Comparison of ENCODE assay signal across 24 mouse cellular contexts in genomic region chr4:133473833-133474232, GRCm38 (mm10). TPM values are rescaled to one million over a fixed set of nuclear protein-coding genes. Genes with fewer than 3 reads are reported as not detected.
A peak's percentile ranks its signal among the peaks of the same experiment; 100 is the strongest.
DNase-seq lines count a peak whose midpoint lies in the region; ATAC-seq and TF ChIP-seq lines count a peak whose summit lies in the region.
"Had no signal": no experiment of that assay in that cellular context is flagged by ENCODE, and none has a peak within 500 bp of the region (broad histone marks: within the 10 kb centered on the region; RNA-seq: fewer than 3 reads in every experiment).

No protein-coding gene starts in this region.

- no peak; the same call in 1 of the 2 replicates for ATAC-seq in intestine, postnatal 0 days
- ATAC-seq in intestine, embryonic 16.5 days = no peak
- no peak for ATAC-seq in lung, embryonic 14.5 days (ENCODE audit: insufficient read depth)
- ATAC-seq in forebrain, embryonic 15.5 days (replicated peaks) = no peak
- ATAC-seq: forebrain, embryonic 16.5 days had no signal

- H3K4me1 ChIP-seq in intestine, postnatal 0 days (replicated peaks; ENCODE audit: control insufficient read depth, insufficient read depth, low read length) = no peaks in the 10 kb centered on the region
- peaks cover 5% of the 10 kb centered on the region for H3K4me1 ChIP-seq in intestine, embryonic 16.5 days (ENCODE audit: control insufficient read depth, insufficient read depth, low read length)
- no peaks in the 10 kb centered on the region for H3K4me1 ChIP-seq in lung, embryonic 14.5 days (ENCODE audit: insufficient read depth)
- peaks cover 3% of the 10 kb centered on the region for H3K4me1 ChIP-seq in ES-Bruce4 (ENCODE audit: control insufficient read depth, insufficient read depth, low read length)
- H3K4me1 ChIP-seq in embryonic fibroblast, embryonic 13.5 days (ENCODE audit: control insufficient read depth, insufficient read depth, low read length) = no peaks in the 10 kb centered on the region
- H3K4me1 ChIP-seq in forebrain, embryonic 15.5 days = no peaks in the 10 kb centered on the region

- H3K36me3 ChIP-seq in intestine, postnatal 0 days (ENCODE audit: control insufficient read depth, insufficient read depth) = no peaks in the 10 kb centered on the region
- H3K36me3 ChIP-seq in intestine, embryonic 16.5 days (ENCODE audit: control insufficient read depth, insufficient read depth, low read length) = no peaks in the 10 kb centered on the region
- H3K36me3 ChIP-seq in lung, embryonic 14.5 days (ENCODE audit: insufficient read depth) = no peaks in the 10 kb centered on the region
- H3K36me3 ChIP-seq in ES-Bruce4 (ENCODE audit: control insufficient read depth, insufficient read depth, low read length, poor library complexity, severe bottlenecking) = no peaks in the 10 kb centered on the region
- H3K36me3 ChIP-seq in forebrain, embryonic 15.5 days = no peaks in the 10 kb centered on the region
- H3K36me3 ChIP-seq: embryonic facial prominence, embryonic 15.5 days; heart, embryonic 15.5 days; hindbrain, embryonic 13.5 days; limb, embryonic 13.5 days; lung, embryonic 15.5 days; midbrain, embryonic 10.5 days had no signal

- peaks cover 6% of the 10 kb centered on the region for H3K27me3 ChIP-seq in intestine, postnatal 0 days (replicated peaks; ENCODE audit: control insufficient read depth, insufficient read depth, low read length)
- H3K27me3 ChIP-seq in intestine, embryonic 16.5 days (replicated peaks; ENCODE audit: control insufficient read depth, insufficient read depth, low read length) = peaks cover 15% of the 10 kb centered on the region; the same call in 1 of the 2 replicates
- peaks cover 6% of the 10 kb centered on the region; the same call in 1 of the 2 replicates for H3K27me3 ChIP-seq in lung, embryonic 14.5 days (ENCODE audit: insufficient read depth, low read length)
- no peaks in the 10 kb centered on the region for H3K27me3 ChIP-seq in ES-Bruce4 (ENCODE audit: control insufficient read depth, insufficient read depth, low read length, poor library complexity, severe bottlenecking)
- H3K27me3 ChIP-seq in forebrain, embryonic 15.5 days = peaks cover 14% of the 10 kb centered on the region; the same call in 1 of the 2 replicates

- H3K4me2 ChIP-seq in intestine, postnatal 0 days (replicated peaks; ENCODE audit: low read depth) = no peak overlapping the region
- no peak overlapping the region for H3K4me2 ChIP-seq in intestine, embryonic 16.5 days (ENCODE audit: low read depth, low read length)
- no peak overlapping the region for H3K4me2 ChIP-seq in lung, embryonic 14.5 days
- H3K4me2 ChIP-seq in forebrain, embryonic 15.5 days (replicated peaks) = no peak overlapping the region
- H3K4me2 ChIP-seq: embryonic facial prominence, embryonic 15.5 days; heart, embryonic 15.5 days; hindbrain, embryonic 13.5 days; limb, embryonic 13.5 days; lung, embryonic 15.5 days had no signal

- H3K9ac ChIP-seq in intestine, postnatal 0 days (ENCODE audit: low read depth, low read length) = no peak overlapping the region
- no peak overlapping the region for H3K9ac ChIP-seq in intestine, embryonic 16.5 days (ENCODE audit: low read depth, low read length)
- H3K9ac ChIP-seq in lung, embryonic 14.5 days = no peak overlapping the region
- H3K9ac ChIP-seq in ES-Bruce4 (ENCODE audit: low read depth, poor library complexity, severe bottlenecking) = no peak overlapping the region
- no peak overlapping the region for H3K9ac ChIP-seq in forebrain, embryonic 15.5 days (replicated peaks)
- H3K9ac ChIP-seq: embryonic facial prominence, embryonic 15.5 days; heart, embryonic 15.5 days; hindbrain, embryonic 13.5 days; limb, embryonic 13.5 days; lung, embryonic 15.5 days had no signal

- TF ChIP-seq EP300 in ES-Bruce4 (IDR thresholded peaks at IDR 0.05; ENCODE audit: insufficient read depth, low read depth, low read length) = no peak

- peak; percentile 62 for TF ChIP-seq CTCF in intestine, postnatal 0 days (IDR thresholded peaks at IDR 0.05; ENCODE audit: low read depth)
- peak; percentile 62 for TF ChIP-seq CTCF in lung, embryonic 14.5 days (IDR thresholded peaks at IDR 0.05; ENCODE audit: low read depth)
- TF ChIP-seq CTCF in ES-Bruce4 (IDR thresholded peaks at IDR 0.05; ENCODE audit: low read depth, low read length) = peak; percentile 35
- TF ChIP-seq CTCF in embryonic fibroblast, embryonic 13.5 days (IDR thresholded peaks at IDR 0.05; ENCODE audit: borderline replicate concordance, insufficient read depth, low read length) = peak; percentile 25; the same call in 1 of the 2 replicates

- 59% methylated on average over 2 of the region's 2 CpGs for WGBS in intestine, postnatal 0 days
- 60% methylated on average over 2 of the region's 2 CpGs for WGBS in intestine, embryonic 16.5 days
- WGBS in lung, embryonic 14.5 days = 52% methylated on average over 2 of the region's 2 CpGs
- 68% methylated on average over 2 of the region's 2 CpGs for WGBS in forebrain, embryonic 15.5 days

- no peak for DNase-seq in lung, embryonic 14.5 days
- no peak for DNase-seq in lung, postnatal 4 days
- no peak for DNase-seq in cerebellum, postnatal 36 days
- DNase-seq: adrenal gland, postnatal 25 days; cerebellum, adult 9-10 months; gastrocnemius, postnatal 14 days; heart, adult 18-20 months; heart, postnatal 36 days; kidney, adult 9 months; kidney, postnatal 36 days; right cerebral cortex, postnatal 25 days; thymus, postnatal 36 days had no signal

- no peak for TF ChIP-seq POLR2A in ES-Bruce4 (IDR thresholded peaks at IDR 0.05; ENCODE audit: insufficient read depth, low read length)
- no peak for TF ChIP-seq POLR2A in embryonic fibroblast, embryonic 13.5 days (IDR thresholded peaks at IDR 0.05; ENCODE audit: low read depth, low read length)

- H3K4me3 ChIP-seq in intestine, postnatal 0 days (ENCODE audit: low read depth, low read length) = no peak overlapping the region
- no peak overlapping the region for H3K4me3 ChIP-seq in intestine, embryonic 16.5 days (ENCODE audit: low read length)
- H3K4me3 ChIP-seq in lung, embryonic 14.5 days (ENCODE audit: low read depth, low read length) = no peak overlapping the region
- H3K4me3 ChIP-seq in ES-Bruce4 (ENCODE audit: low read depth, low read length) = no peak overlapping the region
- no peak overlapping the region for H3K4me3 ChIP-seq in embryonic fibroblast, embryonic 13.5 days (ENCODE audit: insufficient read depth, low read length)
- no peak overlapping the region for H3K4me3 ChIP-seq in forebrain, embryonic 15.5 days
- H3K4me3 ChIP-seq: embryonic facial prominence, embryonic 15.5 days; heart, embryonic 15.5 days; hindbrain, embryonic 13.5 days; limb, embryonic 13.5 days; lung, embryonic 15.5 days; midbrain, embryonic 10.5 days had no signal

- H3K27ac ChIP-seq in intestine, postnatal 0 days (ENCODE audit: low read depth, low read length) = no peak overlapping the region
- H3K27ac ChIP-seq in intestine, embryonic 16.5 days (ENCODE audit: low read length) = no peak overlapping the region
- H3K27ac ChIP-seq in lung, embryonic 14.5 days (ENCODE audit: low read depth) = no peak overlapping the region
- H3K27ac ChIP-seq in ES-Bruce4 (ENCODE audit: insufficient read depth, low read length) = no peak overlapping the region
- H3K27ac ChIP-seq in embryonic fibroblast, embryonic 13.5 days (ENCODE audit: insufficient read depth, low read length) = no peak overlapping the region
- no peak overlapping the region for H3K27ac ChIP-seq in forebrain, embryonic 15.5 days (replicated peaks)
- H3K27ac ChIP-seq: embryonic facial prominence, embryonic 15.5 days; heart, embryonic 15.5 days; hindbrain, embryonic 13.5 days; limb, embryonic 13.5 days; lung, embryonic 15.5 days; midbrain, embryonic 10.5 days had no signal

- H3K9me3 ChIP-seq in intestine, postnatal 0 days (ENCODE audit: control insufficient read depth) = no peaks in the 10 kb centered on the region
- H3K9me3 ChIP-seq in intestine, embryonic 16.5 days (ENCODE audit: control insufficient read depth, low read length) = peaks cover 4% of the 10 kb centered on the region; the same call in 1 of the 2 replicates
- H3K9me3 ChIP-seq in lung, embryonic 14.5 days (ENCODE audit: low read depth, low read length) = no peaks in the 10 kb centered on the region
- H3K9me3 ChIP-seq in ES-Bruce4 (replicated peaks; ENCODE audit: control insufficient read depth, insufficient read depth, low read length, poor library complexity, severe bottlenecking) = peaks cover 5% of the 10 kb centered on the region
- no peaks in the 10 kb centered on the region for H3K9me3 ChIP-seq in forebrain, embryonic 15.5 days
- H3K9me3 ChIP-seq: heart, embryonic 15.5 days; hindbrain, embryonic 13.5 days had no signal

RNA-seq across cellular contexts. Expression of gene Tent5b, which starts 6.1 kb away (rescaled TPM):
- polyA plus RNA-seq in intestine, postnatal 0 days (2015; fragmentation: Nextera tagmentation; extraction: Ambion mirVana) = 1.3 and 1.8 TPM in 2 replicates
- 0.66 and 0.73 TPM in 2 replicates for polyA plus RNA-seq in intestine, embryonic 16.5 days (2015; fragmentation: Nextera tagmentation; extraction: Ambion mirVana)
- polyA plus RNA-seq in lung, embryonic 14.5 days (2014; fragmentation: Nextera tagmentation; extraction: Ambion mirVana) = 0.41 and 0.42 TPM in 2 replicates
- 10.9 and 12.4 TPM in 2 replicates for polyA plus RNA-seq in ES-Bruce4 (2011; ENCODE audit: insufficient read depth, insufficient read length, low read depth, missing spikeins)
- 9.1 and 13.3 TPM in 2 replicates for polyA plus RNA-seq in embryonic fibroblast, embryonic 13.5 days (2011; ENCODE audit: insufficient read length, low read depth, missing spikeins)
- polyA plus RNA-seq in forebrain, embryonic 15.5 days (2015; fragmentation: Nextera tagmentation; extraction: Ambion mirVana) = 0.11 and 0.13 TPM in 2 replicates

RNA-seq across cellular contexts. Expression of gene Trnp1, which starts 24.5 kb away (rescaled TPM):
- 2.5 and 2.9 TPM in 2 replicates for polyA plus RNA-seq in intestine, postnatal 0 days (2015; fragmentation: Nextera tagmentation; extraction: Ambion mirVana)
- polyA plus RNA-seq in intestine, embryonic 16.5 days (2015; fragmentation: Nextera tagmentation; extraction: Ambion mirVana) = 0.70 and 0.81 TPM in 2 replicates
- 1.1 and 1.3 TPM in 2 replicates for polyA plus RNA-seq in lung, embryonic 14.5 days (2014; fragmentation: Nextera tagmentation; extraction: Ambion mirVana)
- 10.4 and 13.6 TPM in 2 replicates for polyA plus RNA-seq in ES-Bruce4 (2011; ENCODE audit: insufficient read depth, insufficient read length, low read depth, missing spikeins)
- polyA plus RNA-seq in embryonic fibroblast, embryonic 13.5 days (2011; ENCODE audit: insufficient read length, low read depth, missing spikeins) = 32.3 and 37.4 TPM in 2 replicates
- polyA plus RNA-seq in forebrain, embryonic 15.5 days (2015; fragmentation: Nextera tagmentation; extraction: Ambion mirVana) = 7.9 and 9.0 TPM in 2 replicates

RNA-seq across cellular contexts. Expression of gene Kdf1, which starts 44.9 kb away (rescaled TPM):
- polyA plus RNA-seq in intestine, postnatal 0 days (2015; fragmentation: Nextera tagmentation; extraction: Ambion mirVana) = 50.6 and 53.2 TPM in 2 replicates
- polyA plus RNA-seq in intestine, embryonic 16.5 days (2015; fragmentation: Nextera tagmentation; extraction: Ambion mirVana) = 55.3 and 59.9 TPM in 2 replicates
- polyA plus RNA-seq in lung, embryonic 14.5 days (2014; fragmentation: Nextera tagmentation; extraction: Ambion mirVana) = 28.0 and 31.5 TPM in 2 replicates
- polyA plus RNA-seq in ES-Bruce4 (2011; ENCODE audit: insufficient read depth, insufficient read length, low read depth, missing spikeins) = 10.2 and 13.2 TPM in 2 replicates
- not detected in 2 replicates for polyA plus RNA-seq in embryonic fibroblast, embryonic 13.5 days (2011; ENCODE audit: insufficient read length, low read depth, missing spikeins)
- polyA plus RNA-seq in forebrain, embryonic 15.5 days (2015; fragmentation: Nextera tagmentation; extraction: Ambion mirVana) = 0.18 and 0.41 TPM in 2 replicates
